Mouse (Mus musculus) retina, embryonic 14.5 days (tissue): Measurements from ENCODE around the gene D130052B06Rik.

Experiments
- DNase-seq: peaks from one replicate; pipeline ENCODE4 v3.0.0-alpha.2; 2015; ENCODE audit warnings: low spot score

The D130052B06Rik gene

GRCm38 (mm10) chr11:33598986-33599385, at the start of gene D130052B06Rik:
Gene D130052B06Rik, plus strand, starts transcription at chr11:33599302.
- no peak for DNase-seq

- DNase-seq = no peak
Measured at GRCm38 (mm10) chr11:33550861-33551560, 48.1 kb upstream of the D130052B06Rik start.

- DNase-seq = peak; percentile 33
Measured at GRCm38 (mm10) chr11:33554123-33554522, 45.0 kb upstream of the D130052B06Rik start.

- no peak for DNase-seq
Measured at GRCm38 (mm10) chr11:33563921-33564320, 35.2 kb upstream of the D130052B06Rik start.

- peak; percentile 17 for DNase-seq
Measured at GRCm38 (mm10) chr11:33570413-33570812, 28.7 kb upstream of the D130052B06Rik start.

- DNase-seq = peak; percentile 8
Measured at GRCm38 (mm10) chr11:33574944-33575343, 24.2 kb upstream of the D130052B06Rik start.

GRCm38 (mm10) chr11:33578859-33579258, 20.2 kb upstream of the D130052B06Rik start, which contains the start of gene Gabrp:
Gene Gabrp, minus strand, starts transcription at chr11:33578959.
- no peak for DNase-seq

- no peak for DNase-seq
Measured at GRCm38 (mm10) chr11:33579621-33580020, 19.5 kb upstream of the D130052B06Rik start.

GRCm38 (mm10) chr11:33586614-33587013, 12.5 kb upstream of the D130052B06Rik start:
- no peak for DNase-seq

- no peak for DNase-seq
Measured at GRCm38 (mm10) chr11:33590771-33591170, 8.3 kb upstream of the D130052B06Rik start.

GRCm38 (mm10) chr11:33592826-33593225, 6.3 kb upstream of the D130052B06Rik start:
- no peak for DNase-seq

GRCm38 (mm10) chr11:33596655-33597054, 2.4 kb upstream of the D130052B06Rik start:
- DNase-seq = no peak

GRCm38 (mm10) chr11:33603174-33603573, 4.1 kb downstream of the D130052B06Rik start:
- no peak for DNase-seq

GRCm38 (mm10) chr11:33607784-33608183, 8.7 kb downstream of the D130052B06Rik start:
- peak; percentile 12 for DNase-seq

- DNase-seq = peak; percentile 87
Measured at GRCm38 (mm10) chr11:33614218-33614617, 15.1 kb downstream of the D130052B06Rik start.

- DNase-seq = no peak
Measured at GRCm38 (mm10) chr11:33627136-33627742, 28.1 kb downstream of the D130052B06Rik start.

- DNase-seq = no peak
Measured at GRCm38 (mm10) chr11:33637107-33637506, 38.0 kb downstream of the D130052B06Rik start.

GRCm38 (mm10) chr11:33649358-33649757, 50.3 kb downstream of the D130052B06Rik start:
- DNase-seq = no peak

GRCm38 (mm10) chr11:33654485-33654884, 55.4 kb downstream of the D130052B06Rik start:
- DNase-seq = no peak

GRCm38 (mm10) chr11:33655221-33655620, 56.1 kb downstream of the D130052B06Rik start:
- no peak for DNase-seq

- DNase-seq = no peak
Measured at GRCm38 (mm10) chr11:33655861-33656593, 56.9 kb downstream of the D130052B06Rik start.

GRCm38 (mm10) chr11:33660016-33660913, 61.2 kb downstream of the D130052B06Rik start:
- no peak for DNase-seq
